Mouse (Mus musculus) stomach, postnatal 0 days (tissue): Measurements from ENCODE around the gene Pepd. TPM values are rescaled to one million over a fixed set of nuclear protein-coding genes. Genes with fewer than 3 reads are reported as not detected.

Source experiments
- ATAC-seq: fragments of 200-750 bp; cut with Nextera tagmentation; 2 replicates; pipeline ENCODE4 v1.8.0; 2017; ENCODE audit not compliant: low FRiP score, low TSS enrichment
- DNase-seq: peaks from one replicate; pipeline ENCODE4 v3.0.0-alpha.2; 2016; ENCODE audit warnings: low spot score
- H3K27ac ChIP-seq: fragments of 300-500 bp; sonication (generic); replicated peaks from 2 replicates; pipeline ENCODE4 v1.5.1; 2014; ENCODE audit warnings: mild to moderate bottlenecking, control low read depth
- H3K27me3 ChIP-seq: fragments of 300-500 bp; sonication (generic); 2 replicates; pipeline ENCODE4 v1.6.1; 2014; ENCODE audit warnings: low read length; ENCODE audit not compliant: control insufficient read depth, insufficient read depth
- H3K36me3 ChIP-seq: fragments of 300-500 bp; sonication (generic); 2 replicates; pipeline ENCODE4 v1.6.1; 2014; ENCODE audit warnings: low read length, mixed read lengths; ENCODE audit not compliant: control insufficient read depth, insufficient read depth
- H3K4me1 ChIP-seq: fragments of 300-500 bp; sonication (generic); replicated peaks from 2 replicates; pipeline ENCODE4 v1.6.1; 2014; ENCODE audit warnings: antibody characterized with exemption; ENCODE audit not compliant: control insufficient read depth, insufficient read depth
- H3K4me2 ChIP-seq: fragments of 300-500 bp; sonication (generic); replicated peaks from 2 replicates; pipeline ENCODE4 v1.6.1; 2014; ENCODE audit warnings: low read depth, mild to moderate bottlenecking, control low read depth, moderate library complexity
- H3K4me3 ChIP-seq: fragments of 300-500 bp; sonication (generic); 2 replicates; pipeline ENCODE4 v1.5.1; 2014; ENCODE audit warnings: low read depth, low read length, control low read depth
- H3K9ac ChIP-seq: fragments of 300-500 bp; sonication (generic); 2 replicates; pipeline ENCODE4 v1.6.1; 2014; ENCODE audit warnings: mild to moderate bottlenecking, low read length, control low read depth, mixed read lengths
- H3K9me3 ChIP-seq: fragments of 300-500 bp; sonication (generic); 2 replicates; pipeline ENCODE4 v1.6.1; 2016; ENCODE audit warnings: low read length; ENCODE audit not compliant: control insufficient read depth
- CTCF ChIP-seq: IDR thresholded peaks from 2 replicates; pipeline ENCODE4 v1.5.1; 2016; ENCODE audit warnings: antibody characterized with exemption, low read depth, mild to moderate bottlenecking, moderate library complexity
- EP300 ChIP-seq: optimal IDR thresholded peaks from 2 replicates; pipeline ENCODE3; 2016; ENCODE audit warnings: antibody characterized with exemption
- WGBS: fragments of 180-500 bp; shearing (Covaris S2); extraction: QIAGEN DNeasy Blood & Tissue Kit; methylation state at CpG from one replicate; pipeline ENCODE4 v1.1.7; 2014; 5-methylcytosine and 5-hydroxymethylcytosine counted together
- microRNA-seq: library from miRNA; unstranded; fragments of <30 nt; microRNA quantifications from one replicate; pipeline ENCODE4, GENCODE M21; 2016
- polyA plus RNA-seq: library from polyadenylated mRNA; unstranded; fragments of >200 nt; fragmentation: Nextera tagmentation; extraction: Ambion mirVana; gene quantifications from 2 replicates; pipeline ENCODE4 v1.2.1, GENCODE M21; 2015

Gene Pepd
- polyA plus RNA-seq, 1 experiment from 2014 or later, result 48.7 TPM

- WGBS, result 19% methylated on average over 10 of the region's 10 CpGs
- Histone ChIP-seq H3K36me3 (no peaks in the 10 kb centered on the region), H3K27ac (peak overlapping the region; percentile 87), H3K4me1 (no peaks in the 10 kb centered on the region), H3K27me3 (no peaks in the 10 kb centered on the region), H3K9me3 (no peaks in the 10 kb centered on the region), H3K4me2 (peak overlapping the region; percentile 36), H3K9ac (no peak overlapping the region), H3K4me3 (no peak overlapping the region)
- DNase-seq (peak; percentile 29), ATAC-seq (peak; percentile 33)
- no peak for TF ChIP-seq CTCF
These were observed 168.7 kb downstream of the Pepd start for GRCm38 (mm10) chr7:35080843-35081338.

GRCm38 (mm10) chr7:35081406-35082104 lies 169.4 kb downstream of the Pepd start:
- Histone ChIP-seq H3K9ac (no peak overlapping the region), H3K36me3 (no peaks in the 10 kb centered on the region), H3K4me1 (0 out of 2 replicates have a peak, but pooled peaks cover 3% of the 10 kb centered on the region), H3K27ac (peak overlapping the region; percentile 87), H3K27me3 (no peaks in the 10 kb centered on the region), H3K4me3 (no peak overlapping the region), H3K9me3 (no peaks in the 10 kb centered on the region), H3K4me2 (peak overlapping the region; percentile 36)
- ATAC-seq (0 out of 2 replicates have a peak, but pooled peaks have one; percentile 30), DNase-seq (no peak)
- WGBS, result 66% methylated on average over 9 of the region's 9 CpGs
- TF ChIP-seq CTCF (no peak), EP300 (no peak)

GRCm38 (mm10) chr7:35084565-35085360 lies 172.6 kb downstream of the Pepd start:
- TF ChIP-seq CTCF (no peak), EP300 (no peak)
- no peak overlapping the region for H3K4me2 ChIP-seq
- DNase-seq, result peak; percentile 55
- 0 out of 2 replicates have a peak overlapping the region, but pooled peaks have one; percentile 35 for H3K27ac ChIP-seq
- no peak overlapping the region for H3K9ac ChIP-seq
- H3K4me3 ChIP-seq, result no peak overlapping the region
- 0 out of 2 replicates have a peak, but pooled peaks cover 3% of the 10 kb centered on the region for H3K4me1 ChIP-seq
- H3K27me3 ChIP-seq, result no peaks in the 10 kb centered on the region
- no peaks in the 10 kb centered on the region for H3K9me3 ChIP-seq
- WGBS, result 50% methylated on average over 12 of the region's 12 CpGs
- ATAC-seq, result peak; percentile 87
- no peaks in the 10 kb centered on the region for H3K36me3 ChIP-seq

- 0 out of 2 replicates have a peak, but pooled peaks have one; percentile 19 for ATAC-seq
- no peaks in the 10 kb centered on the region for H3K36me3 ChIP-seq
- peak overlapping the region; percentile 51 for H3K4me2 ChIP-seq
- no peaks in the 10 kb centered on the region for H3K9me3 ChIP-seq
- 0 out of 2 replicates have a peak overlapping the region, but pooled peaks have one; percentile 18 for H3K9ac ChIP-seq
- no peaks in the 10 kb centered on the region for H3K27me3 ChIP-seq
- 1% methylated on average over 21 of the region's 21 CpGs for WGBS
- H3K4me3 ChIP-seq, result peak overlapping the region; percentile 21
- 0 out of 2 replicates have a peak, but pooled peaks cover 3% of the 10 kb centered on the region for H3K4me1 ChIP-seq
- peak; percentile 41 for DNase-seq
- peak; percentile 40 for TF ChIP-seq CTCF
- TF ChIP-seq EP300, result no peak
- H3K27ac ChIP-seq, result no peak overlapping the region
These were observed 174.2 kb downstream of the Pepd start for GRCm38 (mm10) chr7:35086271-35086861.

- TF ChIP-seq CTCF (no peak), EP300 (no peak)
- DNase-seq (no peak), ATAC-seq (peak; percentile 48; the same call in 1 of the 2 replicates)
- Histone ChIP-seq H3K27me3 (no peaks in the 10 kb centered on the region), H3K4me3 (no peak overlapping the region), H3K9me3 (no peaks in the 10 kb centered on the region), H3K4me2 (no peak overlapping the region), H3K9ac (no peak overlapping the region), H3K36me3 (no peaks in the 10 kb centered on the region), H3K27ac (no peak overlapping the region), H3K4me1 (0 out of 2 replicates have a peak, but pooled peaks cover 3% of the 10 kb centered on the region)
- 57% methylated on average over 5 of the region's 5 CpGs for WGBS
These were observed 178.4 kb downstream of the Pepd start for GRCm38 (mm10) chr7:35090550-35090949.

Small RNA genes within 50 kb of the gene (microRNA-seq; reads per million reads assigned to microRNA genes)
- gene Gm25033, result not detected

Other genes with a start within 250 kb of the Pepd start
- gene Chst8, start 99.7 kb upstream of the Pepd start, polyA plus RNA-seq, result 1.3 and 1.8 TPM in 2 replicates
- gene Cebpg, start 144.2 kb downstream of the Pepd start, polyA plus RNA-seq, result 27.9 and 29.7 TPM in 2 replicates
- 8.8 and 11.3 TPM in 2 replicates for gene Cebpa, start 206.9 kb downstream of the Pepd start, polyA plus RNA-seq